Mouse (Mus musculus) urinary bladder, postnatal 36 days (tissue): ENCODE measurements at regions not wholly inside any gene's neighbourhood (a gene's known extent, or its start where the extent isn't known, plus 50 kb on each side); places are given as distances from the start of the nearest gene placed in this dataset.
"Not testable (repeated sequence)": the region's sequence is repeated elsewhere in the genome, so short reads cannot be mapped to it uniquely, and the experiment has no call there.

Experiments
- DNase-seq, 2 experiments: peaks; one replicate each; pipeline ENCODE4 v3.0.0; 2022; ENCODE audit warnings: low spot score in 2 of 2, mixed read lengths in 1 of 2

- DNase-seq, result no peak
These were observed 250.5 kb downstream of the Kcnc2 start for GRCm38 (mm10) chr10:112521388-112521787.

GRCm38 (mm10) chr10:112543051-112543450 lies 272.1 kb downstream of the Kcnc2 start:
- DNase-seq, result no peak

DNA sequence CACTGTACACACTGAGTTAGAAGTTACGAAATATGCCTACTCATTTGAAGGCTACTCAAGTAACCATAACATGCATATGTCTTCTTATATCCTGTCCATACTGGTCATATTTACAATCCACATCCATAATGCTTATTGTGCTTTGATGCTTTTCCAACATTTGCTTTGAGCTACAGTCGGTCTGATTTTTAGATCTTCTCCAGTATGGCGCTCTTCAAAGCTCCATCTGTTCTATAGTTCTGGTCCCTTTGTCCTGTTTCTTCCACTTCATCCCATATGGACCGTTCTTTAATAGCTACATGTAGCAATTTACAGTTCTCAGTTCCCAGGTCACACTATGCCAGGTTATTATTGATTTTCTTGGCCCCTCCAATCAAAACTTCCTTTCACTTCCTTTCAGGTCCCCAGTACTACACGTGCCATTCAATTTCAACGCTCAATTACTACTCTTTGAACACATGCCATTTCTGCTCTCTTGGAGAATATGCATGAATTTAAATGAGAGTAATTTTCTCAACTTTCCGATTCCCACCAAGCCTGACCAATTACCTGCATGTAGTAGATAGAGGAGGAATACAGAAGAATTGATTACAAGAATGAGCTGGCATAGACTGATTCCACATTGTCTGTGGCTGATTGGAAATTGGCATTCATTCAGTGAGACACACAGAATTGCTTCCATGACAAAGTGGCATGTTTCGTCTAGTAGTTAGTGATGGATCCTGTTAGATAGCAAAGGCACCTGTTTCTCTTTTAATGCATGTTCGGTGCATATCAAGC lies 301.0 kb downstream of the Kcnc2 start:
- DNase-seq, result no peak

DNA sequence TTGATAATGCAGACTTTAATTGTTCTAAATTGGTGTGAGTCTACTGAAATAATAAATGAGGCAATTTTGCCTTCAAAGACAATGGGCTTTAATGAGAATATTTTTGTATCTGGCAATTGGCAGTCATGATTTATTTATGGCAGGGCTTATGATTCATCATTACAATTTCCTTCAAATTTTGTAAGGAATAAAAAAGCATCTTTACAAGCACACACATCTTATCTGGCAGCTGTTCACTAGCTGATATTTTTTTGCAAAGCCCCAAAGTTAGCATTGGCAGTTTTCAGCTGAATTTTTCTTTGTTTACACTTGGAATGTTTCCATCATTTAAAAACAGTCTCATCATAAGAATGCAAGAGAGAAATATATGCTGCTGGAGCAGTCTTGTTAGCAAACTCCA lies 301.6 kb downstream of the Kcnc2 start:
- no peak for DNase-seq

DNA sequence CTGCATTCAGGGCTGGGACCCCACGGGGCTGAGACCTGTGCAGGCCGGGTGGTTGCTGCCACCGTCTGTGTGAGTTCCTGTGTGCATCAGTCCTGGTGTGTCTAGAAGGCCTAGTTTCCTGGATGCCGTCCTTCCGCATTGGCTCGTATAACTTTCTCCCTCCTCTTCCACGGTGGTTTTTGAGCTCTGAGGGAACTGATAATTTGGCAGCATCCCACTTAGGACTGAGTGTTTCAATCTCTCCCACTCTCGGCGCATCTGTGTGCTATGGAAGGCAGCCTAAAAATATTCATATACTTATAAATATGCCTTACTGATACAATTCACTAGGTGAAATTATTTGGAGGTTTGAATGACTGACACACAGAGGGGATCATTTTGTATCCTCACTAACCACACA lies 314.0 kb downstream of the Kcnc2 start:
- no peak for DNase-seq

DNA sequence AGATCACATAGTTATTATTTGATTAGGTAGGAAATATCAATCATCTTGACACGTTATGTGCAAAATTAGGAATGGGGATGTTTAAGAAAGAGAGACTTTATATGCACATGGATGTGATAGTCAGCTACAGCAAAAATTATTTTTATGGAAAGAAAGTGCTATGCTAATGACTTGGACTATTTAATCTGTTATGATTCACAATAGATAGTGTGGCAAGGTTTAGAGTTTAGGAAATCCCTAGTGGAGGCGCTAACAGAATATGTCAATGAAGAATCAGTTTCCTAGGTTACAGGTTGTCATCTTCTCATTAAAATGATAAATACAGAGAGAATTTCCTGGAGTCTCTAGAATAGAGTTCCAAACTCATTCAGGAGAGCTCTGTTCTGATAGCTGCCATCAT lies 323.4 kb downstream of the Kcnc2 start:
- no peak for DNase-seq

DNA sequence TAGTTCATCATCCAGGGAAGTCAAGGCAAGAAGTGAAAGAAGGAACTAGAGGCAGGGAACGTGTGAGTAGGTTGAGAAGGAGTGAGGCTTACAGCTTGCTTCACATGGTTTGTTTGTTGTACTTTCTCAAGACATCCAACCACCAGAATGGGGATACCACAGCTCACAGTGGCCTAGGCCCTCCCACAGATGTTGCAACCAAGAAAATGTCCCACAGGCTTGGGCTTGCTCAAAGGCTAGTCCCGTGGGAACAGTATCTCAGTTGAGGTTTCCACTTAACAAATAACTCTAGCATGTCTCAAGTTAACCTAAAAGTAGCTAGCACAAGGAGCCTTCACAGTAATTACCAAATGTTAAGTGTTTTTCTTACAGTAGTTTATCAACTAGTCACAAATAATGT lies 323.2 kb downstream of the Atxn7l3b start:
- peak in 1 of 2 experiments; percentile 3 for DNase-seq

DNA sequence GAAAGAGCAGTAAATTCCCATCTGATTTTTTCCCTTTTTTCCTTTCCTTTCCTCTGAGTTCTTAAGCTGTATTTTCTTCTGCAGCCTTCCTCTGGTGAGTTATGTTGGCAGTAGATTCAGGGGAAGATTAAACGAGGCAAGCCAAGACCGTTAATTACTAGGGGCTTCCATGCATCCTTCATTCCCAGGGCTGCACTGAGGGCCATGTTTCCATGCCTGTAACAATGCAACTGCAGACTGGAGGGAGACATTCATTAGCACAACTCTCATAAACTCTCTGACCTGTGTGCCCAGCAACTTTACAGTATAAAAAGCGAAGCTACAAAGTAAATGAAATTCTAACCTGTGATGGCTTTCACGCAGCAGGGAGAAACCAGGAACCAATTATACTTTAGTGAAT lies 321.2 kb downstream of the Atxn7l3b start:
- no peak for DNase-seq

- DNase-seq, result no peak
These were observed 317.1 kb downstream of the Atxn7l3b start for GRCm38 (mm10) chr10:112611711-112612110.

DNA sequence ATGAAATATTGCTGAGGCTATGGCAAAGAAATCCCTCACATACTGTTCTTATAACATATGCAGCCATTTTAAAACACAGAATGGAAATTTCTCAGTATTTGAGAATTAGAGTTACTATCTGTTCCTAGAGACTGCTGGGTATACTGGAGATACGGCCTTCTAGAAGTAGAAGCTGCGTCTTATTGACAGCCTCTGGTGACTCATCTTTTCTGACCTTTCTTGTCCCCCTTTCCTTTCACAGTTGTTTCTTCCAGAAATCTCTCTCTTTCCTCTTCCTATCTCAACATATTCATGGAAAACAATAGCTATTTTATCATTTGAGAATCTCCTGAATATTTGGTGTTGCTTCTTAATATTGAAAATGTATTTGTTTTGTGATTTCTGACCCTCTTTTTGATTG lies 315.1 kb downstream of the Atxn7l3b start:
- no peak for DNase-seq

DNA sequence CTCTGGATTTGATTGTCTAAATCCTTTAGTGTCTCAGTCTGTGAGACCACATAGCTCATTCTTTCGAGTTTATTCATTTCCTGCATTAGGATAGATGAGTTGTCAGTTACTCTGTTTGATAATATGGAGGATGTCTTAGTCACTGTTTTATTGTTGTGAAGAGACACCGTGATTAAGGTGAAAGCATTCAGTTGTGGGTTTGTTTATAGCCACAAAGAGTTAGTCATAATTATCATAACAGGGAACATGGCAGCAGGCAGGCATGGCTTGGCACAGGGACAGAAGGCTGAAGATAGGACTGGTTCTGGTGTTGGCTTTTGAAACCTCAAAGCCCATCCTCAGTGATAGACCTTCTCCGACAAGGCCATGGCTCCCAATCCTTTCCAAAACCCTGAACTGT lies 314.6 kb downstream of the Atxn7l3b start:
- no peak for DNase-seq

GRCm38 (mm10) chr10:112619740-112620139 lies 309.1 kb downstream of the Atxn7l3b start:
- DNase-seq, result no peak

DNA sequence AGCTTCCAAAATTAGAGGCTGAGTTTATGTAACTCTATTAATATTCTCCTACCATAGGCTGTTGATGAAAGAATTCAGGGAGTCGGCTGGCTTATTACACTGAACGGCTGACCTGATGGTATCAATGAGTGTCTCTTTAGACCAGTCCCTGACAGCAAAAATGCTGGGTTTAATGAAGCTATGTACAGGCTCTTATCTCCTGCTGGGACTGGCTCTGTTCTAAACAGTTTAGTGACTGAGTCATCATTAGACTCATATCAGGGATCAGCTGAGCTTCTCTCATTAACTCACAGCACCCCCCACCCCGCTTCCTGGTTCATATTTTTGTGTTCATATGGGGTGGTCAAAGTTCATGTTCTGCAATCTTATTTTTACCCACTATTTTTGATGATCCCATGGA lies 299.0 kb downstream of the Atxn7l3b start:
- DNase-seq, result no peak

DNA sequence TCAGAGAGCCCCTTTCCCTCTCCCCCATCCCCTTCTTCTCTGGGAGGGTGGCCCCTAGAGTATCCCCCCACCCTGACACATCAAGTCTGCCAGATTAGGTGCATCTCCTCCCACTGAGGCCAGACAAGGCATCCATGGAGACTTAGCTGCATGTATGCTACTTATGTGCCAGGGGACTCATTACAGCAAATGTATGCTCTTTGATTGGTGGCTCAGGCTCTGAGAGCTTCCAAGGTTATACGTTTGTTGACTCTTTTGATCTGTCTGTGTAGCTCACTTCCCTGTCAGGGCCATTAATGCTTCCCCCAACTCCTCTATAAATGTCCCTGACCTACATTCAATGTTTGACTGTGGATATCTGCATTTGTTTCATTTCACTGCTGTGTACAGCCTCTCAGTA lies 293.6 kb downstream of the Atxn7l3b start:
- DNase-seq, result no peak

GRCm38 (mm10) chr10:112636574-112636973 lies 292.2 kb downstream of the Atxn7l3b start:
- no peak for DNase-seq

GRCm38 (mm10) chr10:112640551-112640950 lies 288.2 kb downstream of the Atxn7l3b start:
- not testable (repeated sequence) for DNase-seq

DNA sequence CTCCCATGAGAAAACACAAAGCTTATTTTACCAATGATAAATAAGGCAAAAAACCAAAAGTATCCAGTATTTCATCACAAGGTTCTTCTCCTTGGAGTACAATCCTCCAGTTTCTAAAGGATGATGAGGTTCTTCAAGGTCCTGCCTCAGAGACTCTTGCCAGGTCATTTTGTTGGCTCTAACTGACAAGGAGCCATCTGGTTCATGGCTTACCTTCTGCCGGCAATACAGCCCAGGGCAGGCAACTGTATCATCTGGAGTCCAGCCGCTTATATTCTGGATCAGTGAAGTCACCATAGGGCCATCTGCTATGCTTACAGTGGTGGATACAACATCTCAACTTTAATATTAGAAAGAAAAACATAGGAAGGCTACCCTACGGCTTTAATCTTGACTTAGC lies 279.8 kb downstream of the Atxn7l3b start:
- DNase-seq, result no peak
